Mouse (Mus musculus): ENCODE results near the gene Saysd1.

- no peak for TF ChIP-seq CTCF (IDR thresholded peaks at IDR 0.05; ENCODE audit: low read depth)
- TF ChIP-seq EP300 (IDR thresholded peaks at IDR 0.05; ENCODE audit: low read depth): no peak
These were observed 54.0 kb downstream of the Saysd1 start for GRCm38 (mm10) chr14:20084335-20084734.
